Comparison of ENCODE assay signal across 6 mouse cellular contexts in genomic region chr14:76725231-76725630, GRCm38 (mm10).
A peak's percentile ranks its signal among the peaks of the same experiment; 100 is the strongest.
DNase-seq lines count a peak whose midpoint lies in the region; TF ChIP-seq lines count a peak whose summit lies in the region.
"Not testable (repeated sequence)": the region's sequence is repeated elsewhere in the genome, so short reads cannot be mapped to it uniquely, and the experiment has no call there.

No protein-coding gene starts in this region.

- peak; percentile 86 for DNase-seq in NIH3T3 (ENCODE audit: low read depth)
- peak; percentile 40 for DNase-seq in brain, adult 2 months (ENCODE audit: low read depth, low spot score)
- peak; percentile 83 for DNase-seq in fibroblast of lung, adult 2 months (ENCODE audit: low read depth)
- DNase-seq in gastrocnemius, postnatal 14 days = peak; percentile 59
- DNase-seq in heart, adult 18-20 months = peak; percentile 58 to 65
- not testable (repeated sequence) for DNase-seq in left cerebral cortex, adult 2 months (ENCODE audit: extremely low spot score in 1 of 2, low spot score in 2 of 2)

- peak overlapping the region; percentile 6 for H3K27ac ChIP-seq in left cerebral cortex, adult 2 months

- not testable (repeated sequence) for H3K4me3 ChIP-seq in left cerebral cortex, adult 2 months

- TF ChIP-seq CTCF in left cerebral cortex, adult 2 months (IDR thresholded peaks at IDR 0.05) = not testable (repeated sequence)

- intact Hi-C loops in gastrocnemius, postnatal 14 days (cut with DNase I; ENCODE audit: low total_unique reads); left cerebral cortex, adult 2 months (cut with DNase I): not testable (repeated sequence)
